Mouse (Mus musculus): ENCODE data around the gene Atcay.
"Not testable (repeated sequence)": the region's sequence is repeated elsewhere in the genome, so short reads cannot be mapped to it uniquely, and the experiment has no call there.

The Atcay gene

DNA sequence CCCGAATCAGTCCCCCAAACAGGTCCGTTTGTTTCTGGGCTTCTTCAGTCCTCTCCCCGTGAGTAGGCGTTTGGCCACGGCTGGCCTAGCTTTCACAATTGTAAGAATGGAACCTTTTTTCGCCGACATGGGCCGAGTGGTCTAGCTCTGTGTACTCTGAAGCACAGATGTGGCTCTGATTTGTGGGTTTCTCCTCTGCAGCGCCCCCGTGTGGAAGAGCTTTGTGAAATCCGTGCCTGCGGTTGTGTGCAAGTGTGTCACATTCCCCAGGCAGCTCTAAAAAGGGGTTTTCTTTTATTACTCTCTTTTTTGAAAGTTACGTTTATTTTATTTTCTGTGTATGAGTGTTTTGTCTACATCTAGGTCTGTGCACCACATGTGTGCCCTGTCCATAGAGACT lies 10.2 kb upstream of the Atcay start:
- no peak for DNase-seq

DNA sequence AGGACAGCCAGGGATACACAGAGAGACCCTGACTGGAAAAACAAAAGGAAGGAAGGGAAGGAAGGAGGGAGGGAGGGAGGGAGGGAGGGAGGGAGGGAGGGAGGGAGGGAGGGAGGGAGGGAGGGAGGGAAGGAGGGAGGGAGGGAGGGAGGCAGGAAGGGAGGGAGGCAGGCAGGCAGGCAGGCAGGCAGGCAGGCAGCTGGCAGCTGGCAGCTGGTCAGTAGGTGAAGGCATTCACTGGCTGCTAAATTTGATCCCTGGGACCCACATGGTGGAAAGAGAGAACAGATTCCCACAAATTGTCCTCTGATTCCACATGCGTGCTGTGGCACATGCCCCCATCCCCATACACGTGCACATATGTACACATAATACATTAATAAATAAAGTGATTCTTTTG lies 8.0 kb upstream of the Atcay start:
- DNase-seq, result no peak

DNA sequence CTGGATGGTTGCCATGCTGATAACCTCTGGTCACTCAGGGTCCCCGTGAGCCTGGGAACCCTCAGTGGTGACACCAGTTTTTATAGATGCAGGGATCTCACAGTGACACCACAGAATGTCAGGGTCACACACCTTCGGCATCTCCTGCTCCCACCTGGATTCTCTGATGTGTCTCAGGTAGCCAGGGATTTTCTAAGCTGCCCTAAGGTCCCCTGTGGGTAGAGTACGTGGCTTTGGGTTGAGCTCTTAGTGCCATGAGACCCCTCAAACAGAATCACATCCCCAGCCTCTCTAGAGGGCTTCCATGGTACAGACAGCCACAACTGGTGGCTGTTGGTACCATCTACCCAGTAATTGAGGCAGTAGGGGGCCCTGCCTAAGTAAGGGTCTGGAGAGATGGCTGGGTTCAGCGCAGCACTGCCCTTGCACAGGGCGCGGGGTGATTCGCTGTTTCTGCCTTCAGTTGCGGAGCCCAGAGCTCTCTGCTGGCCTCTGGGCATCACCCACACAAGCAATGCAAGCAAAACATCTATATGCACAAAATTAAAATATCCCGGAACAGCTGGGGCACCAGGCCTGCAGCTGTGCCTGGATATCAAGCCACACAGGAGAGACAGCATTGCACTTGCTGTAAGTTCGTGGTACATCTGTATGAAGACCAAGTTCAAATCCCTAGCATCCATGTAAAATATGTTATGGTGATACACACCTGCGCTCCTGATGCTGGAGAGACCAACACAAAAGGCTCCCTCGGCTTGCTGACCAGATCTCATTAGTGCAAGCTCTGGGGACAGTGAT lies 6.0 kb upstream of the Atcay start:
- peak; percentile 90 for DNase-seq

DNA sequence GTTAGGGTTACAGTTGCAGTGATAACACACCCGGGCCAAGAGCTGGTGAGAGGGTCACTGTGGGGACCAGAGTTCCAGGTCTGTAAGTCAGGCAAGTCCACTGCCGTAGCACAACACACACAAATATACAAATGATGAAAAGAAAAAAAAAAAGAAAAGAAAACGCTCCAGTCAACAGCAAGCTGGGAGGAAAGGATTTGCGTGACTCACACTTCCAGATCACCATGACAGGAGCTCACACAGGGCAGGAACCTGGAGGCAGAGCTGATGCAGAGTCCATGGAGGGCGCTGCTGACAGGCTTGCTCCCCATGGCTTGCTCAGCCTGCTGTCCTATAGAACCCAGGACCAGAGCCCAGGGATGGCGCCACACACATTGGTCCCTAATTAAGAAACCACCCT lies 3.6 kb upstream of the Atcay start:
- DNase-seq, result no peak

DNA sequence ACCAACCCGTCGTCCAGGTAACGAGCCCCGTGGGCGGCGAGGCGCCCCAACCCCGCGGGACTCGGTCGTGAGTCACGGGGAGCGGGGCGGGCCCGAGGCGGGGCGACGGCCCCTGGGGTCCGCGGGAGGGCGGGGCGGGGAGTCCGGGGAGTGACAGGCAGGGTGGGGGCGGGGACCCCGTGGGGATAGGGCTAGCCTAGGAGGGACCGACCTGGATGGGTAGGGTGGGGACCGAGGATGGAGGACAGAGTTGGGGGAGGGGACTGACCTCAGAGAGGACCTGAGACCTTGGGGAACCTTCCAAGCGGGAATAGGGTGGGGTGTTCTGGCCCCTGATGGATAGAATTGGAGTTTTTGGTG lies 2.6 kb upstream of the Atcay start:
- DNase-seq, result no peak

DNA sequence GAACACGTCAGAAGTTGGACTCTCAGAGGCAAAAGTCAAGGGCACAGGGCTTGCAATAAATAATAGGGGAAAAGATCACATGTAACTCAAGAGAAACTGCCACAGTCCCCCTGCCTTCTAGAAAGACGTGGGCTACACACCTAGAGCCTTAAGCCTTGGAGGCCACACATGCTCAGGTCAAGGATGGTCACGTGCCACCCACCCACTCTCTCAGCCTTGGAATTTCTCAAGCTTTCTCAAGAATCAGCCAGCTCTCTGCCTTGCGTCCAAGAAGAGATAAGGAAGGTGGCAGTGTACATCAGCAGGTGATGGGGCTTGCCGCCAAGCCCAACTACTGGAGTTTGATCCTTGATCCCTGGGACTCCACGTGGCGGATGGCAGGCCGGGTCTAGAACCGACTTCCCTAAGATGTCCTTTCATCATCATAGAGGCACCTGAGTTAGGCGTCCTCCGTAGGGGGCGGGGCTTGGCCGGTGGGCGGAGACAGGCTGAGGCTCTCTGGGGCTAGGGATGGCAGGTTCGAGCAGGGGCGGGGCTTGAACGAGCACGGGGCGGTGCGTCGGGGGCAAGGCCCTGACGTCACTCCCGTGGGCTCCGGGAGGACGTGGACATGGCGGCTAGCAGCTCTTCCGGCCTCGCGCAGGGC lies 2.1 kb upstream of the Atcay start, which contains the start of gene Zfr2:
Zfr2 (plus strand) TSS at position 576 of the 646 bp plus-strand sequence.
- DNase-seq, result peak; percentile 98

DNA sequence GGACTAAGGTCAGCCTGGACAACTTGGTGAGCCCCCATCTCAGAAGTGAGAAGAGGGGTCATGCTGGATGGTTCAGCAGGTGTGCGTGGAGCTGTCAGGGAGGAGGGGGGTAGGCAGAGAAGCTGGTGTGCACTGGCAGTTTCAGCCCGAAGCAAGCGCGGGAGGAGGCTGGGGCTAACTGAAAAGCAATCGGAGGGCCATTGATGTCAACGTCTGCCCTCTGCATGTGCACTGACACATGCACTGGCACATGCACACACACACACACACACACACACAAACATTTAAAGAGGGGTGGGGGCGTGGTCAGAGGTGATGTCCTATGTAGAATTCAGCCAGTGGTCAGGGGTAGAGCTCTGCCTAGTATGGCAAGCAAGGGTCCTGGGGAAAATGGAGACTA lies 803 bp upstream of the Atcay start:
- no peak for DNase-seq

DNA sequence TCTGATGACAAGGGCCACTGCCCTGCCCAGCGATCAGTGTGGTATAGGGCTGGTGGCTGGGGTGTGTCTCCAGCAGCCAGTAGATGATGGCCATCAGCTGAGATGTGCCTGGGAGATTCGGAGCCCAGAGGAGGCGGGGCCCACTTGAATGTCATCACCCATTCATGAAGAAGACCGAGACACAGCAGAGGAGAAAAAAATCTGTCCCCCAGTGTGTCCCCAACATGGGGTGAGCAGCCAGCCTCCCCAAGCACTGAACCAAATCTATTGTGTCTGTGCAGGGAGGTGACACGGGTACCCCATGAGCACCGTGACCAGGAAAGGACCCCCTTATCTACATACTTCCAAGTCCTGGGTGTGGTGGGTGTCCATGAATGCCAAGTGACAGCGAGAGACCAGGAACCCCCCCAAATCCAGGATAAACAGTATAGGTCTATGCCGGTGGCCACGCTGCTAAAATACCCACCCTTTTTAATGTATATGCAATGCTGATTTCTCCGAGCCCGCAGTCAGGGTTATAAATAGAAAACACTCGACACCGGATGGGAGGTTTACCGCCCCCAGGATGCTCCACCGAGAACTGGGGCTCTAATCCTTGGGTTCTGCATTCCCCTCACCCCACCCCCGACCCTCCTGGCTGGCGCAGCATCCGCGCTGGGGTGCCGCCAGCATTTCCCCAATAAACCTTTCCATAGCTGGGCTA lies 747 bp downstream of the Atcay start:
- DNase-seq, result no peak

DNA sequence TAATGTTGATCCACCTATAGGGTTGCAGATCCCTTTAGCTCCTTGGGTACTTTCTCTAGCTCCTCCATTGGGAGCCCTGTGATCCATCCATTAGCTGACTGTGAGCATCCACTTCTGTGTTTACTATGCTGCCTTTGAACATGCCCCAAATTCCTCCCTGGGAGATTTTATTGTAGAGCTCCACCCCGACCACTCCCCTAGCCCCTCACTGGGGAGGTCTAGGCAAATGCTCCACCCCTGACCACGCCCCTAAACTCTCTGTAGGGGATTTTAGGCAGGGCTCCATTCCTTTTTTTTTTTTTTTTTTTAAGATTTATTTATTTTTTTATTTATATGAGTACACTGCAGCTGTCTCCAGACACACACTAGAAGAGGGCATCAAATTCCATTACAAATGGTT lies 6.9 kb downstream of the Atcay start:
- not testable (repeated sequence) for DNase-seq

DNA sequence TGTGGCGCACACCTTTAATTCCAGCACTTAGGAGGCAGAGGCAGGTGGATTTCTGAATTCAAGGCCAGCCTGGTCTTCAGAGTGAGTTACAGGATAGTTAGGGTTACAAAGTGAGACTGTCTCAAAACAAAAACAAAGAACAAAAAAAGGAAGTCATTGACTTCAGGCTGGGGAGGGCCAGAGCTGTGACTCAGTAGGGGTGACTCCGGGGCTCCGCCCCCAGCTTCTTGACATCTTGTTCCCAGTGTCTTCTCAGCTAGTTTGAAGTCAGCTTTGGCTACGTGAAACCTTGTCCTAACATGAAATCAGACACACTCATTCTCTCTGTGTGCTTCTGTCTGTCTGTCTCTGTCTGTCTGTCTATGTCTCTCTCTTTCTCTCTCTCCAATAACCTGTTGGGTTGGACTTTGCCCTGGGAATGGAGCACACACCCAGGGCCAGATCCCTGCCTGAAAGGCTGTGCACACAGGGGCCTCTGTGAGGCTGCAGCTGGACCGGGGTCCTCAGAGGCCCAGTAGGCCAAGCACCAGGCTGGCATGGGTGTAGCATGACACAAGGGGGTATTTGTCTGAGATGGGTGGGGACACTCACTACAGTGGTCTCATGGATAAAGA lies 9.1 kb downstream of the Atcay start:
- DNase-seq, result no peak

DNA sequence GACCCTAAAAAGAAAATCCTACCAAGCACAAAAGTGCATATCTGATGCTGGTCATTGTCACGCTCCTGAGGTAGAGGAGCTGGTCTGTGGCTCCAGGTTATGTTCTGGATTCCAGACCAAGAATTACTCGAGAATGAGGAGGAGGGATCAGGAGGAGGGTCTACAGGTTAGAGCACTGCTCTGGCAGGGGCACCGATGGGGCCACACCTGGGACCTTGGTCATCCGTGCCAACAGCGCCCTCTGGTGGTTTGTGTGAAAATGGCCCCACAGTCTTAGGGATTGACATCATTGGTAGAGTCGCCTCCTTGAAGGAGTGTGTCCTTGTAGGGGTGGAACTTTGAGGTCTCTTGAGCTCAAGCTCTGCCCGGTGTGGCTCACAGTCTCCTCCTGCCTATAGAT lies 12.7 kb downstream of the Atcay start:
- DNase-seq, result peak; percentile 92

DNA sequence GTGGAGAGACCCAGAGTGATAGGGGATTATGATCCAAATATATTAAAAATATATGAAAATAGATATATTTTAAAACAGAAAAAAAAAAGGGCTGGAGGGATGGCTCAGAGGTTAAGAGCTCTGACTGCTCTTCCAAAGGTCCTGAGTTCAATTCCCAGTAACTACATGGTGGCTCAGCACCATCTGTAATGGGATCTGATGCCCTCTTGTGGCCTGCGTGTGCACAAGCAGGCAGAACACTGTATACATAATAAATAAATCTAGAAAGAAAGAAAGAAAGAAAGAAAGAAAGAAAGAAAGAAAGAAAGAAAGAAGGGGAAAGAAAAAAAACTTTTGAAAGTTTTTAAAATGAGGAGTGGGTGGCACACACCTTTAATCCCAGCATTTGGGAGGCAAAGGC lies 13.4 kb downstream of the Atcay start:
- DNase-seq, result not testable (repeated sequence)

DNA sequence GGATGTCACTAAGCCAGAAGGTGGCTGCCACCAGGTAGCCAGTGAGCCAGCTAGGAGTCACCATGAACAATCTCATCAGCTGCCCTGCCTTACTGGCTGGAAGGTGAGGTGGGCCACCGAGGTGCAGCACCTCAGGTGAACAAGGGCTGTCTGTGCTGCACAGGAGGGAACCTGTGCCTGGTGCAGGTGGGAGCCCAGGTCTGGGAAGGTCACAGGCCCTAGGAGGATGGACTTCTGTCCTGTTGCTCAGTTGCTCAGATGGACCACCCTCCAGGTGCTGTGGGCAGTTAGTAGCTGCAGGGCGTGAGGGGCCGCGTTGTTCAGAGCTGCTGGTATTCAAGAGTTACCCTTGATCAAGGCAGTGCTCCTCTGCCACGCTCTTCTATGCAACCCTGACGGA lies 13.8 kb downstream of the Atcay start:
- peak; percentile 90 for DNase-seq

DNA sequence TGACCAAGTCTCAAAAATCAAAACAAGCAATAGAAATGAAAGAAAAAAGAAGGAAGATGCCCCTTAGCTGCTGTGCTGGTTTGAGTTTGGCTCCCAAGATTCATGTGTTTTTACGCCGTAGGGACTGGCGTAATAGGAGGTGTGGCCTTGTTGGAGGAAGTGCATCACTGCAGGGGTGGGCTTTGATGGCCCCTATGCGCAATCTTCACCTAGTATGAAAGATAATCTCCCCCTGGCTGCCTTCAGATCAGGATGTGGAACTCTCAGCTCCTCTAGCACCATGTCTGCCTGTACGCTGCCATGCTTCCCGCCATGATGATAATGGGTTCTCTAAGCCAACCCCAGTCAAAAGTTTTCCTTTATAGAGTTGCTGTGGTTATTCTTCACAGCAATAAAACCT lies 14.4 kb downstream of the Atcay start:
- no peak for DNase-seq

DNA sequence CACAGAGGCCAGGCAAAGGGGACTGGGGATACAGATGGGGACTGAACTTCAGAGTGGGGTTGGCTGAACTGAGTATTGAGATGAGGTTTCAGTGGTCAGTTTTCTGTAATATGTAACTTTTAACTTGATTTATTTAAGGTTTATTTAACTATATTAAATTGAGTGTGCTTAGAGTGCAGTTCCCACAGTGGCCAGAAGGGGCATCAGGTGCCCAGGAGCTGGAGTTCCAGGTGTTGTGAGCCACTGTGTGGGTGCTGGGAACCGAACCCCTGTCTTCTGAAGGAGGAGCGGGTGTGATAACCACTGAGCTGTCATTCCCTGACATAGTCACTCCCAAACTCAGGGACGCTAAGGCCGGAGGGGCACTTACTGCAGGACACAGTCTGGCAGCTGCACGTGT lies 20.5 kb downstream of the Atcay start:
- DNase-seq, result peak; percentile 89

DNA sequence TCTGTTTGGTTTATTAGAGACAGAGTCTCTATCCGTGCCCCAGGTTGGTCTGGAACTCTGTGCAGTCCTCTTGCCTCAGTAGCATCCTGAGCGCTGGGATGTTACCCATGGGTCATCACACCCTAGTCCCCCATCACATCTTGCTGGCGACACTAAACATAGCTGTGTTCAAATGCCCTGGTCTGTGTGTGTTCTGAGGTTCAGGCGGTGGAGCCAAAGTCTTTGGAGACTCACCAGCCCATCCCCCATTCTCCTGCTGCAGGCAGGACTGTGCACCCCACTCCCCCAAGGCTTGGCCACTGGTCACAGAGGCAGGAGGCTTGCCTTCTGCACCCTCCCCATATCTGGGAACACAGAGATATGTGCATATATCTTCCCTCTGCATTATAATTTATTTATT lies 26.5 kb downstream of the Atcay start:
- peak; percentile 89 for DNase-seq

DNA sequence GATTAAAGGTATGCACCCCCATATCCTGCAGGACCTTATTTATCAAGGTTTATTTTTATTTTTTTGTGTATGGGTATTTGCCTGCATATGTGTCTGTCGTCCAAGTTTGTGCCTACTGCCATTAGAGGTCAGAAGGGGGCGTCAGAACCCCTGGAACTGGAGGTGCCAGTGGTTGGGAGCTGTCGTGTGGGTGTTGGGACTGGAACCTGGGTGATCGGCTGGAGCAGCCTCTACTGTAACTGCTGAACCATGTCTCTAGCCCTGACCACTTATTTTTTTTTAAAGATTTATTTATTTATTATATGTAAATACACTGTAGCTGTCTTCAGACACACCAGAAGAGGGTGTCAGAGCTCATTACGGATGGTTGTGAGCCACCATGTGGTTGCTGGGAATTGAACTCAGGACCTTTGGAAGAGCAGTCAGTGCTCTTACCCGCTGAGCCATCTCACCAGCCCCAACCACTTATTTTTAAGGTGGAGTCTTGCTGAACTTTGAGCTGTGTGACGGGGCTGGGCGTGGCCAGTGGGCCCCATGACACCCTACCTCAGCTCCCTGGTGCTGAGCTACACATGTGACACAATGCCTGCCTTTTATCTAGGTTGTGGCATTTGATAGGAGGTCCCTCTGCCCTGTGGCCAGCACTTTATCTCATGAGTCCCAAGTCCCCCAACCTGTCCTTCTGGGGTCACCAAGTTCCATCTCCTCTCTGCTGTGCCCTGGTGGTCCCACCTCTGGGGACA lies 27.5 kb downstream of the Atcay start:
- peak; percentile 95 for DNase-seq

DNA sequence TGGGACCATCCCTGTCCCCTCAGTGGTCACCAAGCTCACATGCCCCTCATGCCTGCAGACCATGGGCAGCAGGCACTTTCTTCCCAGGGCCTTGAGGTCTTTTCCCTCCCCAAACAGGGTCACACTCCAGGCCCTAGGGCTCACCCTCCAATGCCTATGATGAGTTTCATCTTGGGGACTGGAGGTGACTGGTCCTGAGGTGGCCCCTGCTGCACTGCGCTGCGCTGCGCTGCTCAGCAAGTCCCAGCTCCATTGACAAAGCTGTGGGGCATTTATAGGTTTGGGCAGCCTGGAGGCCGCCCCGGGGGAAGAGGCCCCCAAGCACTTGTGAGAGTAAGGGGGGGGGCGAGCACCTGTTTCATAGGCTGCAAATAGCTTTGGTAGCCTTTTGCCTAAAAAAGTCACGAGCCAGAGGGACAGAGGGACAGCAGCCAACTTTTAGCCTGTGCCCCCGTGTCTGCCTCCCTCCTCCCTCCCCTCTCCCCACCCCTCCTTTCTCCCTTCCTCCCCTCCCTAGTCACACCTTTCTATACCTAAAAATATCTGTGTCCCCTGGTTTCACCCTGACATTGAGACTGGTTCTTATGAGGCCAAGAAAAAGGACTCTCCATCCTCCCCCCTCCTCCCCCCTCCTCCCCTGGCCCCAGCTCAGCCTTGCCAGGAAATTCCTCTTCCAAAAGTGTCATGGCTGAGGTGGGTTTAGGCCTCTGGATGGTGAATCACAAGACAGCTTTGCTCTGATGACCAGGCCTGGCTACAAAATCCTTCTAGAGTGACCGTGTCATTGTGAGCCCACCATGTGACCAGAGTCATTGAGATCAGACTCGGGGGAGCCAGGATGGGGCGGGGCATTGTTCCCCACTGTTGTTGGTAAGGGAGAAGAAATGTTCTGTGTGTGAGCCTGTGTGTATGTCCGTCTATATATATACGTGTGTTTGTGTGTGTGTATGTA lies 28.6 kb downstream of the Atcay start, which contains the start of gene Nmrk2:
Nmrk2 (minus strand) TSS at position 245 of the 952 bp plus-strand sequence.
- DNase-seq, result peak; percentile 98

DNA sequence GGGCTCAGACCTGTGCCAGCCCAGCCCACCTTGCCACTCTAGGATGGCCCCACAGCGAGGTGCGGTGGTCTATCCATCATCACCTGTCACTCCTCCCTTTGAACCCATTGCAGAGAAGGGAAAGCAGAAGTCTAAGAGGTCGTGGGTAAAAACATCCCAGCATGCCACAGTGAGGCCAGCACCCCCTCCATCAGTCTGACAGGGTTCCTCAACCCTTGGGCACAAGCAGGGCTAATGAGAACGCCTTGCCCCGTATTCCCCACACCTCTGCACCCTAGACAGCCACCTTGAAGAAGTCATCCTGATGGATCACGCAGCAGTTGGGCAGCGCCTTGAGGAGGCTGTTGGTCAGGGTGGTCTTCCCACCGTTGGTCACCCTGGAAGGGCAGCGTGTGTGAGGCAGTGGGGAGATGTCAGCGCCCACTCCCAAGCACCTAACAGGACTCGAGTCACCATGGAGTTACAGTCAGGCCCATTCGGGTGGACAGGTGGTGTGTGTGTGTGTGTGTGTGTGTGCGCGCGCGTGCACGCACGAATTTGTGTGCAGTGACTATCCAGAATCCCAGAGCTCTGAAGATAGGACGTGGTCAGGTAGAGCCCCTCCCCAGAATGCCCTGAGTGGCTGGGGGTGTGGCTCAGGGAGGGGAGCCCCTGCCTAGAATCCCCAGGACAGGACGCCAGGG lies 29.9 kb downstream of the Atcay start:
- peak; percentile 93 for DNase-seq

DNA sequence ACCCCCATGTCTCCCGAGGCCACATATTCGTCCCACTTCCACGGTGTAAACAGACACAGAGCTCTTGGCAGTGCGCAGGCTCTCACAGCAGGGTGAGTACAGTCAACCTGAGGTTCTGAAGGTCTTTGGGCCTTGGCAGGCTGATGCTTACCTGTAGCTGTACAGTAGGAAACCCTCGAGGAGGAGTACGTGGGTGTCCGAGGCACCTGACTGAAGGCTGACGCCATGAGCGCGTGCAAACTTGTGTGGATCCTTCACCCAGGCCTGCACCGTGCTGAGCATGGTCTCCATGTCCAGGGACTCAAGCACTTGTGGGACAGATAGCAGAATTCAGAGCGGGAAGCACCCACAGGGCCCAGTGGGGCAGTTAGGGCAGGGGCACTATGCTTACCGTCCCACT lies 30.5 kb downstream of the Atcay start:
- peak; percentile 93 for DNase-seq

DNA sequence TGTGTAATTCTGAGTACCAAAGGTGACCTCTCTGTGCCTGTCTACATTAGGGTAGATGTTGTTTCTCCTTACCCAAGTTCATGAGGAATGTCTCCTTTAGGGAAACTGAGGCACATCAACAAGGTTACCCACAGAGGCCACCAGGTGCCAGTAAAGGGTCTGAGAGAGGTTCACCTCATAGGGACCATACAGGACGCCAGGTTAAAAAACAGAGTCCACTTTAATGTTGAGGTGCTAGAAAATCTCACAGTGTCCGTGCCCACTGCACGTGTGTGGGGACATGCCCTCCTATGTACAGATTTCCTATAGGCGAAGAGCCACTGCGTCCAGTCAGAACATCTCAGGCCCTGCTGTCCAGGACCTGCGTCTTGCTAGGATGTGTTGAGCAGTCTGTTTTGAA lies 31.6 kb downstream of the Atcay start:
- peak; percentile 88 for DNase-seq

All from heart, adult 11 months (tissue).